Mouse (Mus musculus): Measurements from ENCODE around the gene Fam213a. TPM values are rescaled to one million over a fixed set of nuclear protein-coding genes. Genes with fewer than 3 reads are reported as not detected.

Fam213a gene
- polyA plus RNA-seq, 1 experiment = 3.2 TPM

GRCm38 (mm10) chr14:40960237-40960636, 53.4 kb downstream of the Fam213a start:
- Histone ChIP-seq H3ac (ENCODE audit: control insufficient read depth, insufficient read length, low read depth) (no peak overlapping the region), H3K79me3 (ENCODE audit: low read depth) (peaks cover 67% of the 10 kb centered on the region), H3K27me3 (ENCODE audit: control insufficient read depth, insufficient read depth, insufficient read length) (no peaks in the 10 kb centered on the region), H3K4me3 (ENCODE audit: insufficient read depth, poor library complexity, severe bottlenecking) (no peak overlapping the region), H3K36me3 (ENCODE audit: control insufficient read depth, insufficient read depth) (peaks cover 8% of the 10 kb centered on the region), H3K79me2 (ENCODE audit: control insufficient read depth, insufficient read depth) (peaks cover 86% of the 10 kb centered on the region)
- TF ChIP-seq MAX (IDR thresholded peaks at IDR 0.05) = no peak
- no peak for TF ChIP-seq CTCF (IDR thresholded peaks at IDR 0.05; ENCODE audit: control insufficient read depth, insufficient read depth, insufficient read length)
- no peak for TF ChIP-seq MYOG (IDR thresholded peaks at IDR 0.05; ENCODE audit: control insufficient read depth, extremely low read depth, insufficient read length)
- no peak for TF ChIP-seq FOSL1 (IDR thresholded peaks at IDR 0.05; ENCODE audit: insufficient read depth, low read length, poor library complexity, severe bottlenecking)
- no peak for TF ChIP-seq MYOD1 (IDR thresholded peaks at IDR 0.05; ENCODE audit: control insufficient read depth, insufficient read length, low read depth)

DNA sequence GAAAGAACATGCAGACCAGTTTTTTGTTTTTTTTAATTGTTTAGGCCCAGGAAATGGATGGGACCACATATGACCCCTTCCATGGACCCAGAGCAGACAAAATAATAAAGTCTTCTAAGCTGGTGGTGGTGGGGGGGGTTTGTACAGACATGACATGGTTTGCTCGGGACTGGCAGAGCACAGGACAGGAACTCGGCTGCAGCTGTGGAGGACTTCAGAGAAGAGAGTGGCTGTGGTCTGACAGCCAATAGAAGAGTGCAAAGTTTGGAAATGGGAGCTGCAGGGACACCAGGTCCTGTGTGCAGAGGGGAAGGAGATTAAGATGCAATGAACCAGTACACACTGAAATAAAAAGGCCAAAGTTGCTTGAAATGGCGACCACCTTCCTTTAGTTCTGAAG, 54.0 kb downstream of the Fam213a start:
- H3ac ChIP-seq (ENCODE audit: control insufficient read depth, insufficient read length, low read depth) = no peak overlapping the region
- H3K79me3 ChIP-seq (ENCODE audit: low read depth) = peaks cover 64% of the 10 kb centered on the region
- peaks cover 86% of the 10 kb centered on the region for H3K79me2 ChIP-seq (ENCODE audit: control insufficient read depth, insufficient read depth)
- H3K4me3 ChIP-seq (ENCODE audit: insufficient read depth, poor library complexity, severe bottlenecking) = no peak overlapping the region
- H3K36me3 ChIP-seq (ENCODE audit: control insufficient read depth, insufficient read depth) = peaks cover 8% of the 10 kb centered on the region
- TF ChIP-seq MYOD1 (IDR thresholded peaks at IDR 0.05; ENCODE audit: control insufficient read depth, insufficient read length, low read depth) (no peak), CEBPB (IDR thresholded peaks at IDR 0.05; ENCODE audit: low read depth) (no peak), CTCF (IDR thresholded peaks at IDR 0.05; ENCODE audit: control insufficient read depth, insufficient read depth, insufficient read length) (no peak), FOSL1 (IDR thresholded peaks at IDR 0.05; ENCODE audit: insufficient read depth, low read length, poor library complexity, severe bottlenecking) (no peak), USF1 (IDR thresholded peaks at IDR 0.05; ENCODE audit: low read depth) (no peak), MYOG (IDR thresholded peaks at IDR 0.05; ENCODE audit: control insufficient read depth, extremely low read depth, insufficient read length) (no peak), MAX (IDR thresholded peaks at IDR 0.05) (no peak)
- no peaks in the 10 kb centered on the region for H3K27me3 ChIP-seq (ENCODE audit: control insufficient read depth, insufficient read depth, insufficient read length)

DNA sequence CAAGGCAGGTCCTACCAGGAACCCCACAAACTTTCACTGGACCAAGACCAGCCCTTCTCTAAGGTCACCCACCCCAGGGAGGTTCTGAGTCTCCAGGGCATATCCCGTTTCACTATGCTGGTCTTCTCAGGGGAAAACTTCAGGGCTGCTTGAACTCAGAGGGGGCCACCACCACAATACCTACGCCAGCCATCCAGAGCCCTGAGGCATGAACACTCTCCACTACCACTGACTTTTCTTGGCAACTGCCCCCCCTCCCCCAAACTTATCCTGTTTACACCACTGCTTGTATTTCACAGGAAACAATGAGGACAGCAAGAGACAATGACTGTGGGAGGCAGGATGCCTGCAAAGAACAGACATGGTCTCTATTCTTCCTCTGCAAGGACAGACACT, 54.6 kb downstream of the Fam213a start:
- Histone ChIP-seq H3K36me3 (ENCODE audit: control insufficient read depth, insufficient read depth) (peaks cover 8% of the 10 kb centered on the region), H3K27me3 (ENCODE audit: control insufficient read depth, insufficient read depth, insufficient read length) (no peaks in the 10 kb centered on the region), H3K79me2 (ENCODE audit: control insufficient read depth, insufficient read depth) (peaks cover 86% of the 10 kb centered on the region), H3ac (ENCODE audit: control insufficient read depth, insufficient read length, low read depth) (no peak overlapping the region), H3K4me3 (ENCODE audit: insufficient read depth, poor library complexity, severe bottlenecking) (no peak overlapping the region), H3K79me3 (ENCODE audit: low read depth) (peaks cover 64% of the 10 kb centered on the region)
- TF ChIP-seq MYOD1 (IDR thresholded peaks at IDR 0.05; ENCODE audit: control insufficient read depth, insufficient read length, low read depth) = no peak
- TF ChIP-seq MAX (IDR thresholded peaks at IDR 0.05) = no peak
- TF ChIP-seq CEBPB (IDR thresholded peaks at IDR 0.05; ENCODE audit: low read depth) = no peak
- no peak for TF ChIP-seq USF1 (IDR thresholded peaks at IDR 0.05; ENCODE audit: low read depth)
- no peak for TF ChIP-seq CTCF (IDR thresholded peaks at IDR 0.05; ENCODE audit: control insufficient read depth, insufficient read depth, insufficient read length)
- no peak for TF ChIP-seq MYOG (IDR thresholded peaks at IDR 0.05; ENCODE audit: control insufficient read depth, extremely low read depth, insufficient read length)
- no peak for TF ChIP-seq FOSL1 (IDR thresholded peaks at IDR 0.05; ENCODE audit: insufficient read depth, low read length, poor library complexity, severe bottlenecking)

GRCm38 (mm10) chr14:40958083-40958985, 55.3 kb downstream of the Fam213a start:
- Histone ChIP-seq H3ac (ENCODE audit: control insufficient read depth, insufficient read length, low read depth) (no peak overlapping the region), H3K79me3 (ENCODE audit: low read depth) (peaks cover 64% of the 10 kb centered on the region), H3K4me3 (ENCODE audit: insufficient read depth, poor library complexity, severe bottlenecking) (no peak overlapping the region), H3K27me3 (ENCODE audit: control insufficient read depth, insufficient read depth, insufficient read length) (no peaks in the 10 kb centered on the region), H3K79me2 (ENCODE audit: control insufficient read depth, insufficient read depth) (peaks cover 86% of the 10 kb centered on the region), H3K36me3 (ENCODE audit: control insufficient read depth, insufficient read depth) (peaks cover 8% of the 10 kb centered on the region)
- peak; percentile 44 for TF ChIP-seq CEBPB (IDR thresholded peaks at IDR 0.05; ENCODE audit: low read depth)
- no peak for TF ChIP-seq MYOD1 (IDR thresholded peaks at IDR 0.05; ENCODE audit: control insufficient read depth, insufficient read length, low read depth)

DNA sequence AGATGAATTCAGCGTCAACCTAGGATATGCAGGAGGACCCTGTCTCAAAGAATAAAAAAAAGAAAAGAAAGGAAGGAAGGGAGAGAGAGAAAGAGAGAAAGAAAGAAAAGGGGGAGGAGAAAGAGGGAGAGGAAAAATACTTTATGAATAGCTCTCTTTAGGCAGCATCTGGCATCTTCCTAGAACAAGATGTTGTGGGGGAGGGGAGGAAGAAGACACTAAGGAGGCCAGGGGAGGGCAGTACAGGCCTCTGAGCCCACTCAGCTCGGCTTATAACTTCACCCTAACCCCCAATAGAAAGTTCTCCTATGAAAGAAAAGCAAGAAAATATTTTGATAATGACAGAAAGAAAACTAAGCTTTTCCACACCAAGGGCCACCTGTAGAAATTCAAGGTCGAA, 56.0 kb downstream of the Fam213a start:
- TF ChIP-seq MAX (IDR thresholded peaks at IDR 0.05) = no peak
- no peak for TF ChIP-seq CTCF (IDR thresholded peaks at IDR 0.05; ENCODE audit: control insufficient read depth, insufficient read depth, insufficient read length)
- TF ChIP-seq CEBPB (IDR thresholded peaks at IDR 0.05; ENCODE audit: low read depth) = no peak
- TF ChIP-seq MYOD1 (IDR thresholded peaks at IDR 0.05; ENCODE audit: control insufficient read depth, insufficient read length, low read depth) = no peak
- no peak for TF ChIP-seq USF1 (IDR thresholded peaks at IDR 0.05; ENCODE audit: low read depth)
- TF ChIP-seq FOSL1 (IDR thresholded peaks at IDR 0.05; ENCODE audit: insufficient read depth, low read length, poor library complexity, severe bottlenecking) = no peak
- no peak for TF ChIP-seq MYOG (IDR thresholded peaks at IDR 0.05; ENCODE audit: control insufficient read depth, extremely low read depth, insufficient read length)
- H3K79me2 ChIP-seq (ENCODE audit: control insufficient read depth, insufficient read depth) = peaks cover 86% of the 10 kb centered on the region
- H3K79me3 ChIP-seq (ENCODE audit: low read depth) = peaks cover 64% of the 10 kb centered on the region

More for the DNA sequence above, 56.0 kb downstream of the Fam213a start:
- Histone ChIP-seq H3K27me3 (ENCODE audit: control insufficient read depth, insufficient read depth, insufficient read length) (no peaks in the 10 kb centered on the region), H3ac (ENCODE audit: control insufficient read depth, insufficient read length, low read depth) (no peak overlapping the region), H3K4me3 (ENCODE audit: insufficient read depth, poor library complexity, severe bottlenecking) (no peak overlapping the region), H3K36me3 (ENCODE audit: control insufficient read depth, insufficient read depth) (peaks cover 8% of the 10 kb centered on the region)
